Mouse (Mus musculus): ENCODE results near the gene Sfxn5.

The Sfxn5 gene

GRCm38 (mm10) chr6:85364439-85364838, 31.2 kb upstream of the Sfxn5 start:
- DNase-seq (ENCODE audit: low spot score in 2 of 2), result no peak

GRCm38 (mm10) chr6:85363906-85364260, 30.7 kb upstream of the Sfxn5 start:
- no peak for DNase-seq (ENCODE audit: low spot score in 2 of 2)

DNA sequence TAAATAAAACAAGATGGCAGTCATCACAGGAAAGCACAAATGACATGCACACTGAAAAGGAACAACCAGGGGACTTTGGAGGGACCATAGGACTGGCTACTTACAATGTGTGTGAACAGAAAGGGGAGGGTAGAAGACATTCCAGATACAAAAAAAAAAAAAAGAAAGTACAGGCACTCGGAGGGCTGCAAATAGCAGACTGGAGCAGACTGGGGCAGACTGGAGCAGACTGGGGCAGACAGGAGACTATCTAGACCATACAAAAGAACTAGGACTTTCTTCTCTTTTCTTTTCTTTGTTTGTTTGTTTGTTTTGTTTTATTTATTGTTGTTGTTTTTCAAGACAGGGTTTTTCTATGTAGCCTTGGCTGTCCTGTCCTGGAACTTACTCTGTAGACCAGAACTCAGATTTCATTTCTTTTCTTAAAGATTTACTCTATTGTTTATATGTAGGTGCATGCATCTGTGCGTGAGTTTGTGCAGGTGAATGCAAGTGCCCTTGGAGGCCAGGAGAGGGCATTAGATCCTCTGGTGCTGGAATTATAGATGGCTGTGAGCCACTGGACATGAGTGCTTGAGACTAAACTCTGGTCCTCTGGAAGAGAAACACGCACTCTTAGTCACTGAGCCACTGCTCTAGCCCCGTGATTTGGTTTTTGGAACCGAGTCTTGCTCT, 30.1 kb upstream of the Sfxn5 start:
- no peak for DNase-seq (ENCODE audit: low spot score in 2 of 2)

GRCm38 (mm10) chr6:85362610-85363009, 29.4 kb upstream of the Sfxn5 start:
- peak in 1 of 2 experiments; percentile 5 for DNase-seq (ENCODE audit: low spot score in 2 of 2)

DNA sequence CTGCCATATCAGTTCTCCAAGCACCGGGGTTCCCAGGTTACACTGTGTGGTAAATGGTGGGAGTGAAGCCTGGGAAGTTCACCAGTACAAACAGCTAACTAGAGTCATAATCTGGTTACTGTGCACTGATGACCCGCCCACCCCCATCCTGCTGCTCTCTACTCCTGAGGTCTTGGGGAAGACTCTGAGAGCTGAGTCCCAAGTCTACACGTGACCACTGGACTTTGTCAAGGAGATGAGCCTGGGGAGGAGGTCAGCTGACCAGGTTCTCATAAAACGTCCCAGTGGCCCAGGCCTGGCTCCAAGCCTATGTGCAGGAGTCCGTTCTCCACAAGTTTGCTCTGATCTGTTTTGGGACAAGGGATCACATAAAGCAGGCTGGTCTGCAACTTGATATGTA, 27.1 kb upstream of the Sfxn5 start:
- no peak for DNase-seq (ENCODE audit: low spot score in 2 of 2)

GRCm38 (mm10) chr6:85358877-85359276, 25.7 kb upstream of the Sfxn5 start:
- DNase-seq (ENCODE audit: low spot score in 2 of 2), result no peak

DNA sequence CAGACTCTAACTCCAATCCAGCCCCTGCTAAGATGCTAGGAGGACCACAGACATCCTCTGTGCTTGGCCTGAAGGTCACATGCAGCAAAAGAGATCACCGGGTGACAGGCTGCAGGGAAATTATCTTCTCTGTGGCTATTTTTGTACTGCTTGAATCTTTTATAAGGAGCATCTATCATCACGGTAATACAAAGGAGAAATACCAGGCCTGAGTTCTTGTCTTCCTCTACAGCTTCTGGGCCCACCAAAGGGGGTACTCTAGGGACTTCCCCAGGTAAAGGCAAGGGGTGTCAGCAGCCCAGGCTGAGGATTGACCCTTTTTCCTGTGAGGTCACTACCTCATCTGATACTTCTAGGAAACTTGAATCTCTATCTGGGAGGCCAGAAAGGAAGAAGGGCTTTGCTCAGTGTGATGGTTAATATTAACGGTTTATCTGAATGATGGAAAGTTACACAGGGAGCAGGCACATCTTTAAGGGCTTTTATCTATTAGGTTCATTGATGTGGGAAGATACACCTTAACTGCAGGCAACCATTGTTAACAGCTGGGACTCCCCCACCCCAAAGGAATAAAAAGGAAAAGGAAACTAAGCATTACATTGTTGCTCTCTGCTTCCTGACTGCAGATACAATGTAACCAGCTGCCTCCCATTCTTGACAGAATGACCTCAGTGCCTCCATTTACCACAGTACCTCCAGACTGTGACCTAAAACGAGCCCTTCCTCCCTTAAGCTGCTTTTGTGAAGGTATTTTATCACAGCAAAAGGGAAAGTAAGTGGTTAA, 23.7 kb upstream of the Sfxn5 start:
- DNase-seq (ENCODE audit: low spot score in 2 of 2), result no peak

GRCm38 (mm10) chr6:85355753-85356152, 22.5 kb upstream of the Sfxn5 start:
- DNase-seq (ENCODE audit: low spot score in 2 of 2), result no peak

DNA sequence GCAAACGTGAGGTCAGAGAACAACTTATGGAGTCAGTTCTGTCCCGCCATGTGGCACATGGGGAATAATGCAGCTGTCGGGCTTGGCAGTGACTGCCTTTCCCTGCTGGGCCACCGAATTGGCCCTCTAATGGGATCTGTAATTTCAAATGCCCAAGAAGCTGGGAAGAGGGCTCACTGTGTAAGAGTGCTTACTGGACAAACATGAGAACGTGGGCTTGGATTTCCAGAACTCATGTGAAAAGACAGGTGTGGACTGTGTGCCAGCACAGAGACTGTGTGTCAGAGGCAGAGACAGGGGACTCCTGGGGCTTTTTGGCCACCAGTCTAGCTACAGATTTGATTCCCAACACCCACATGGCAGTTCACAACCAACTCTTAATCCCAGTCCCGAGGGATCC, 21.5 kb upstream of the Sfxn5 start:
- no peak for DNase-seq (ENCODE audit: low spot score in 2 of 2)

DNA sequence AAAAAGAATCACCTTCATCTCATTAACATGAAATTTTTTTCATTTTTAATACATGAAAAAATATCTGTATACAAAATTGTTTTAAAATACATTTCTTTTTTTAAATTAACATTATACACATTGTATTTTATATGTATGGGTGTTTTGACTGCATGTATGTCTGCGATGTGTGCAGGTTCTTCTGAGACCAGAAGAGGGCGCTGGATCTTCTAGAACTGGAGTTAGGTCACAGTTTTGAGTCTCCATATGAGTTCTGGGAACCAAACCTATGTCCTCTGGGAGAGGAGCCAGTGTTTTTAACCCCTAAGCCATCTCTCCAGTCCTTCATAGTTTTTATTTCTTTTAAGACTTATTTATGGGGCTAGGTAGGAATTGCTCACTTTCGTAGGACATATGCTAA, 20.5 kb upstream of the Sfxn5 start:
- DNase-seq (ENCODE audit: low spot score in 2 of 2), result no peak

DNA sequence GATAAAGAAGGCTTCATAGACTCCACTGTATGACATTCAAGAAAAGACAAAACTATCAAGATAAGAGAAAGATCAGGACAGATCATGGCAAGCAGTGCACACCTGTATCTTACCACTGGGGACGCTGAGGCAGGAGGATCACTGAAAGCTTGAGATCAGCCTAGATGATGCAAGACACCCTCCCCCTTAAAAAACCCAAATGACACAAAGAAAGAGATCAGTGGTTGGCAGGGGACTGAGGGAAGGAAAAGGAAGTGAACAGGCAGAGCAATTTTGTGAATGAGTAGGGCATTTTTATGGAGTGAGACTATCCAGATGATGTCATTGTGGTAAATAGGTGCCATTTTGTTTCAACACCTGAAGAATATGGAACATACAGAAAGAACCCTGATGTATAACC, 16.9 kb upstream of the Sfxn5 start:
- no peak for DNase-seq (ENCODE audit: low spot score in 2 of 2)

- DNase-seq (ENCODE audit: low spot score in 2 of 2), result no peak
Measured at GRCm38 (mm10) chr6:85349246-85349645, 16.0 kb upstream of the Sfxn5 start.

DNA sequence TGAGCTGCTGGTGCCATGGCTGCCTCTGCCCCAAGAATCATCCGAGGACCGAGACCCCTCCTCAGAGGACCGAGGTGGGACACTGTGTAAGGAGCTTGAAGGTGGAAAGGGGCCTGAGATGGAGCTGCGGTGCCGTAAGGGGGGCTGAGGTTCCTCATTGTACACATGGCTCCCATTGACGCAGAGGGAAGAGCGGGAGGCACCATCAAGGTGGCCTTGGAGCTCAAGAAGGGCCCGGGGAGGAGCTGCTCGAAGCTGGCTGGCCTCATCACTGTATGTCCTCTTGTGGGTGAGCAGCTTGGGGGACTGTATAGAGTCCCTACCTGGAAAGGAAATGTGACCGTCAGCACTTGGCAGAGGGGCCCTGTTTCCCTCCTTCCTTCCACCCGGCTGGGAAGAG, 14.9 kb upstream of the Sfxn5 start:
- DNase-seq (ENCODE audit: low spot score in 2 of 2), result no peak

DNA sequence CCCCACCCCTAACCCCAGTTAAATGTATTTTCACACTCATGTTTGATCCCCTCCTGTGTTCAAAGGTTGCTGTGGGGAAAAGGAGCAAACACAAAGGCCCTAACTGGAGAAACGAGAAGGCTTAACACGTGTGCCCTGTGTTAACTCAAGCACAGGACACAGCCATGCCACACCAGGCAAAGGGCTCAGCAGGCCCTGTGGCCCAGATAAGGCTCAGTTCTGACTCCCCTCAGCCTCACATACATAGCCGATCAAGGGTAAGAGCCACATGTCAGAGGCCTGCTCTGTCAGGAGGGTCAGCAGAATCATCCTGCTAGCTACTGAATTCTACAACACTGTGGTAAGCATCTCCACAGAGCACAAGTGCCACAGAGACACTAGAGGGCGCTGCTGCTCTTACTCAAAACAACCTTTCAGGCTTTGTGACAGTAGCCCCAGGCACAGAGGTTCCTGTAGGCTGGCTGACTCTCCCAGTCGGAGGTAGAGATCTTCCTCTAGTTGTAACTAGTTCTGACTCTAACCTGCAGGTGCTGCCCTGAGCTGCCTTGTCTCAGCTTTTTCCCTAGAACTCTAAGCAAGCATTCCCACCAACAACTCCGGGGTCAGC, 12.9 kb upstream of the Sfxn5 start:
- DNase-seq (ENCODE audit: low spot score in 2 of 2), result peak in 1 of 2 experiments; percentile 79

DNA sequence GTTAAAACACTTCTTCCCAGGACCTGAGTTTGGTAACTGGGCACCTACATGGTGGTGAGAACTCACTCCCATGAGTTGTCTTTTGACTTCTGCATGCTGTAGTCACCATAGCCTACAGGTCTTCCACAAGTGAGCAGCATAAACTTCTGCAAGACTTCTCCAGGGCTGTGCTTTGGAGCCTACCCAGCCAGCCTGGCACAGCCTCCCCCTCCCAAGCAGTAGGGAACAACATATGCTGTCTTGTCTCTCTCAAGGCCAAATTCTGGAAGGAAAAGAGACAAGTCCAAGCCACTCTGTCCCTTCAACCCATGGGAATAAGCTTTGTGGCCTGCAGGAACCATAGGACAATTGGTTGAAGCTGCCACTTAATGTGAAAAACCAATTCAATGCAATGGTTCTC, 11.7 kb upstream of the Sfxn5 start:
- DNase-seq (ENCODE audit: low spot score in 2 of 2), result no peak

GRCm38 (mm10) chr6:85343027-85343426, 9.8 kb upstream of the Sfxn5 start:
- no peak for DNase-seq (ENCODE audit: low spot score in 2 of 2)

GRCm38 (mm10) chr6:85341814-85342501, 8.7 kb upstream of the Sfxn5 start:
- no peak for DNase-seq (ENCODE audit: low spot score in 2 of 2)

DNA sequence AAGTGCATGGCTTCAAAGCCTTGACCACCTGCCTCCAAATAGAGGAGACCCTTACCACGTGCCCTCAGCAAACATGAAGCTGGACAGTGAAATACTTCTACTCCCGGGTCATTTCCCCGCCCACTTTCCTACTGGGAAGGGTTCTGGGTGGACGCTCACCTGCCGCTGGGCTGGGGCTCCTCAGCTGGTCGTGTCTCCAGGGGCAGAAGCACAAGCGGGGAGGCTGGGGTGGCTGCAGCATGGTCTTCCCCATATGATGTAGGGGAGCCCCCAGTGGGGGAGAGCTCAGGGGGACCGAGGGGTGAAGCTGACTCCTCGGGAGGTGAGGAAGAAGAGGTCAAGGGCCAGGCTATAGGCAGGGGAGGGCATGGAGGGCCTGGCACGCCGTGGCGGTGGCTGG, 7.0 kb upstream of the Sfxn5 start:
- no peak for DNase-seq (ENCODE audit: low spot score in 2 of 2)

- no peak for DNase-seq (ENCODE audit: low spot score in 2 of 2)
Measured at GRCm38 (mm10) chr6:85339273-85339901, 6.2 kb upstream of the Sfxn5 start.

DNA sequence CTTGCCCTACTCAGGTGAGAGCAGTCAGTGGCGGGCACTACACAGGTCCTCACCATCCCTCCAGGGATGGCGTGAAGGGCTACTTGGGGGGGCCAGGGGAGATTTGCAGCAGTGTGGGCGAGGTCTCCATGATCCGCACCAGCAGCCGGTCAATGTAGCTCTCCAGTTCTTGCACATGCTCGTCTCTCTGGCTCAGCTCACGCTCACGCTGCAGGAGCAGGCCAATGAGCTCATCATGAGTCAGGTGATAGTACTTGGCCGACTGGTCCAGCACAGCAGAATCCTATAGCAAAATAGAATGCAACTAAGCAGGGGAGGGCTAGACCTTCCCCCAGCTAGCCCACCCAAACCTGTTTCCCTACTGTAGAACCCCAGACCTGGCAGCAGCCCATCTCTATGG, 3.7 kb upstream of the Sfxn5 start:
- no peak for DNase-seq (ENCODE audit: low spot score in 2 of 2)

DNA sequence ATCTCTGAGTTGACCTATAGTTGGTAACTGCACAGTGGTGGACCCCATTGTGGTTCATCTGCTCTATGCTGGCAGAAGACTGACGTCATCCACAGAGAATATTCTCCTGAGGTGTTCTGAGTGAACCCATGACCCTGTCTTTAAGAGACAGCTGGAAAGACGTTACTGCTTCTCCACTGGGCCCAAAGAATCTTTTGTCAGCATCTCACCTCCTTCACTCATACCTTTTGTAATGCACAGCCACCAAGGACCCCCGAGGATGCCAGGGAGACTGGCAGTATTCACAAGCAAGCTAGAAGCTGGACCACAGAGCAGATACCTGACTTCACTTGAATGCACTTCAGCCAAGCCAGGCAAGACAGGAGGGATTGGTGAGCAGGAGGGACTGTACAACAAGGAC, 2.1 kb upstream of the Sfxn5 start:
- DNase-seq (ENCODE audit: low spot score in 2 of 2), result no peak

DNA sequence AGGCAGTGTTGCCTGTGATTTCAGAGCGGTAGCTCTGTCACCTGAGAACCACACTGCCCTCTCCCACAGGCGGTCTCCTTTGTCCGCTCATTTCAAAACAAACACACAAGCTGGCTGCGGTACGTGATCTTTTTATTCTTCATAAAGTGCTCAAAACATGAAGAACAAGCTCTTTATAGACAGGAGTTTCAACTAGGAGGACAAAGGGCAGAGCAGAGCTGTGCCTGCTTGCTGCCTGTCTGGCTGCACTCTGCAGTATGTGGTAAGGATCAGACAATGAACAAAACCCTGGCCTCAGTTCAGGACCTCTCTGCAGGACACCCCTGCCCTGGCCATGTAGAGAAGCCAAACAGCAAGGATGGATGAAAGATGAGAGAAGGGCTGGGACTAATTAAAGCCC, 1.6 kb upstream of the Sfxn5 start:
- no peak for DNase-seq (ENCODE audit: low spot score in 2 of 2)

All from frontal cortex, postnatal 10 days (tissue).